Mouse (Mus musculus) heart, adult 2 months (tissue): Measurements from ENCODE around the gene Snrnp35. TPM values are rescaled to one million over a fixed set of nuclear protein-coding genes. Genes with fewer than 3 reads are reported as not detected.

Experiments
- DNase-seq, 2 experiments: peaks; one replicate each; pipeline ENCODE4 v3.0.0; 2021
- H3K27ac ChIP-seq: fragments of 200-600 bp; 2 replicates; pipeline ENCODE4 v1.8.1; 2022
- H3K27me3 ChIP-seq: fragments of 200-500 bp; 2 replicates; pipeline ENCODE4 v1.6.1; 2012; ENCODE audit warnings: mild to moderate bottlenecking, low read length, inconsistent platforms, mixed read lengths; ENCODE audit not compliant: control insufficient read depth, insufficient read depth
- H3K36me3 ChIP-seq: fragments of 200-500 bp; 2 replicates; pipeline ENCODE4 v1.6.1; 2012; ENCODE audit warnings: low read length, inconsistent platforms; ENCODE audit not compliant: control insufficient read depth, insufficient read depth
- H3K4me1 ChIP-seq: fragments of 200-500 bp; 2 replicates; pipeline ENCODE4 v1.6.1; 2011; ENCODE audit warnings: low read length; ENCODE audit not compliant: control insufficient read depth, insufficient read depth
- H3K4me3 ChIP-seq: fragments of 200-600 bp; 2 replicates; pipeline ENCODE4 v1.8.1; 2022
- H3K79me2 ChIP-seq: fragments of 200-500 bp; replicated peaks from 2 replicates; pipeline ENCODE4 v1.6.1; 2012; ENCODE audit warnings: mild to moderate bottlenecking, inconsistent platforms, low read length, moderate library complexity, mixed read lengths; ENCODE audit not compliant: control insufficient read depth, insufficient read depth
- H3K9ac ChIP-seq: fragments of 200-500 bp; 2 replicates; pipeline ENCODE4 v1.6.1; 2012; ENCODE audit warnings: low read depth, mild to moderate bottlenecking, control low read depth, inconsistent platforms, low read length, mixed read lengths
- CTCF ChIP-seq: fragments of 200-600 bp; IDR thresholded peaks from 2 replicates; pipeline ENCODE4 v1.8.1; 2022; ENCODE audit warnings: antibody characterized with exemption, mild to moderate bottlenecking, moderate library complexity
- EP300 ChIP-seq: fragments of 200-500 bp; IDR thresholded peaks from 2 replicates; pipeline ENCODE4 v1.6.1; 2011; ENCODE audit warnings: low read depth, low read length, control low read depth; ENCODE audit not compliant: insufficient read depth
- POLR2A ChIP-seq: fragments of 200-500 bp; IDR thresholded peaks from 2 replicates; pipeline ENCODE4 v1.6.1; 2011; ENCODE audit warnings: mild to moderate bottlenecking, low read depth, low read length, control low read depth; ENCODE audit not compliant: insufficient read depth
- WGBS: fragments of 180-500 bp; shearing (Covaris S2); methylation state at CpG from one replicate; pipeline ENCODE4 v1.1.7; 2018; 5-methylcytosine and 5-hydroxymethylcytosine counted together
- intact Hi-C: fragments of 180-260 bp; cut with DNase I; formaldehyde crosslinking; loops from one replicate; pipeline ENCODE4 v1.15.1; 2025
- polyA plus RNA-seq: library from polyadenylated mRNA; depleted of rRNA; stranded (reverse); fragments of >200 nt; gene quantifications from 2 replicates; pipeline ENCODE4 v1.2.3, GENCODE M21; 2012
- total RNA-seq, 2 experiments: library from RNA; stranded (reverse); gene quantifications; 2 replicates each; pipeline ENCODE4 v1.2.3; 2021

Gene Snrnp35
- total and polyA plus RNA-seq, 3 experiments = 2.4 to 14.5 (median 10.5) TPM

DNA sequence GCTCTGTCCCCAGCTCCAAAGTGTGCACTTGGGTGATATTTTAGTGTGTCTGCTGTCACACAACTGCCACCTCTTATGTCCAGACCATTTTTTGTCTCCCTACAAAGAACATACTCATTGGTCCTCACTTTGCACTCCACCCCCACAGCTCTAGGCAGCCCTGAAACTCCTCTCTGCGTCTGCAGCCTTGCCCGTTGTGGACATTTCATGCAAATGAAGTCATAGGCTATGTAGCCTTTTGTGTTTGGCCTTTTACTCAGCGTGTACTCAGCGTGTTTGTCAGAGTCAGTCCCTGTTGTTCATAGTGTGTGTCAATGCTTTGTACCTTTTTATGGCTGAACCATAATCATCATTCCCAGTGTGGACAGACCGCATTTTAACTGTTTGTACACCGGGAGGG lies 33.4 kb upstream of the Snrnp35 start:
- H3K79me2 ChIP-seq = no peaks in the 10 kb centered on the region; the same call in 1 of the 2 replicates
- H3K27me3 ChIP-seq = no peaks in the 10 kb centered on the region
- peak overlapping the region; percentile 85 for H3K27ac ChIP-seq
- no peak for TF ChIP-seq POLR2A
- TF ChIP-seq EP300 = no peak
- no peak for TF ChIP-seq CTCF
- H3K9ac ChIP-seq = peak overlapping the region; percentile 23; the same call in 1 of the 2 replicates
- intact Hi-C loops = no loop called here
- WGBS = 45% methylated on average over 6 of the region's 6 CpGs
- H3K4me1 ChIP-seq = peaks cover 12% of the 10 kb centered on the region
- no peak for DNase-seq
- peaks cover 3% of the 10 kb centered on the region for H3K36me3 ChIP-seq
- no peak overlapping the region; the same call in 1 of the 2 replicates for H3K4me3 ChIP-seq

DNA sequence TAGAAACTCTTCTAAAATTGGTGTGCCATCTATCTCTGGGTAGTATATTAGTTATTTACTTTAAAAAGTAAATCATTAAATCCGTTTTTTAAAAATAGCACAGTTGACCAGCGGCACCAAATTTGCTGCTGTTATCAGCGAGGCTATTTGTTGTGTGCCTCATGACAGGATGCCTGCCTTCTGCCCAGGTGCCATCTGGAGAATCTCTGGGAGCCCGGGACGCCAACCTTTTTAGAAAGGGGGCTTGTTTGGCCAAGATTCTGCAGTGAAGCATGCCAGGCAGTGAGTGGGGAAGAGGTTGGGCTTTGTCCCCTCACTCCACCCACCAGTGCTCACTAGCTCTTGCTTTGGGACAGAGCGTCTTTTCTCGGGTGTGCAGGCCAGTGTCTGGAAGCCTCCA lies 32.9 kb upstream of the Snrnp35 start:
- TF ChIP-seq POLR2A = peak; percentile 47; the same call in 1 of the 2 replicates
- TF ChIP-seq CTCF = no peak
- peak; percentile 60 for TF ChIP-seq EP300
- Histone ChIP-seq H3K27ac (peak overlapping the region; percentile 85), H3K4me3 (peak overlapping the region; percentile 23), H3K27me3 (no peaks in the 10 kb centered on the region), H3K4me1 (peaks cover 8% of the 10 kb centered on the region), H3K79me2 (no peaks in the 10 kb centered on the region; the same call in 1 of the 2 replicates), H3K36me3 (peaks cover 5% of the 10 kb centered on the region), H3K9ac (peak overlapping the region; percentile 41)
- 51% methylated on average over 7 of the region's 7 CpGs for WGBS
- DNase-seq = peak; percentile 49 to 62
- intact Hi-C loops = no loop called here

GRCm38 (mm10) chr5:124450641-124451340 lies 32.1 kb upstream of the Snrnp35 start:
- peak overlapping the region; percentile 38 for H3K4me3 ChIP-seq
- TF ChIP-seq EP300 (no peak; the same call in 1 of the 2 replicates), POLR2A (0 out of 2 replicates have a peak, but pooled peaks have one; percentile 5)
- H3K27ac ChIP-seq = peak overlapping the region; percentile 85
- no peak for DNase-seq
- intact Hi-C loops = no loop called here
- no peaks in the 10 kb centered on the region for H3K27me3 ChIP-seq
- H3K9ac ChIP-seq = peak overlapping the region; percentile 41
- H3K36me3 ChIP-seq = peaks cover 5% of the 10 kb centered on the region
- 50% methylated on average over 16 of the region's 16 CpGs for WGBS
- H3K4me1 ChIP-seq = peaks cover 8% of the 10 kb centered on the region
- no peaks in the 10 kb centered on the region; the same call in 1 of the 2 replicates for H3K79me2 ChIP-seq

DNA sequence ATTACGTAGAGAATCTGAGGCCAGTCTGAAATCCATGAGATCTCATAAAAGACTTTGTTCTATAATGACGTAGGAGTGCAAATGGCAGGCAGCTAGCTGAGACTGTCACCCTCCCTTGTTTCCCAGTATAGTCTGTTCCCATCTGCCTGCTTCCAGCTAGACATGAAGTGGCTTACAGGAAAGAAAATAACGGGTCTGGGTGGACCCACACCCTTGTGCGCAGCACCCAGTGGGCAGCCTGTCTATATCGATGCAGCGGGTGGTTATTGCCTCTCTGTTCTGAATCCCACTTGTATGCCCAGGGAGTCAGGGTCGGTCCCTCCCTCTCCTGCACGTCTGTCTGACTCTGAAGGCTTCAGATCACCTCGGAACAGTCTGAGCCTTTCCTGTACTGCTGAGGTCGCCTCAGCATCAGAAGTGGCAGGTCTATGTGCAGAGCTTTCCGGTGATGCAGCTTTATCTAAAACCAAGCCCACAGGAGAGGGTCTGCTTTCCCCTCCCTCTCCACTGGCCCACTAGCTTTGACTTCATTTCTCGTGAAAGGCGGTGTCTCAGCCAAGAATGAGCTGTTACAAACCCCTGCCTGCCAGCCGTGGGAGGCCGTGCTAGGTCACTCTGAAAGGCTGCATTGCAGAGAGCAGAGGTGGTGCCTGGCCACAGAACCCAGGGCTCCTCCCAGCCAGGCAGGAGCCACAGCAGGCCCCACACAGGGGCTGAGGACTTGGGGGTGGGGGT lies 30.3 kb upstream of the Snrnp35 start:
- Histone ChIP-seq H3K27me3 (no peaks in the 10 kb centered on the region), H3K4me1 (peaks cover 8% of the 10 kb centered on the region), H3K9ac (peak overlapping the region; percentile 7), H3K4me3 (peak overlapping the region; percentile 8), H3K36me3 (peaks cover 5% of the 10 kb centered on the region), H3K27ac (peak overlapping the region; percentile 85), H3K79me2 (no peaks in the 10 kb centered on the region; the same call in 1 of the 2 replicates)
- 49% methylated on average over 15 of the region's 15 CpGs for WGBS
- intact Hi-C loops = no loop called here
- DNase-seq = peak; percentile 38 to 51
- TF ChIP-seq EP300 (no peak), CTCF (no peak), POLR2A (0 out of 2 replicates have a peak, but pooled peaks have one; percentile 5)

DNA sequence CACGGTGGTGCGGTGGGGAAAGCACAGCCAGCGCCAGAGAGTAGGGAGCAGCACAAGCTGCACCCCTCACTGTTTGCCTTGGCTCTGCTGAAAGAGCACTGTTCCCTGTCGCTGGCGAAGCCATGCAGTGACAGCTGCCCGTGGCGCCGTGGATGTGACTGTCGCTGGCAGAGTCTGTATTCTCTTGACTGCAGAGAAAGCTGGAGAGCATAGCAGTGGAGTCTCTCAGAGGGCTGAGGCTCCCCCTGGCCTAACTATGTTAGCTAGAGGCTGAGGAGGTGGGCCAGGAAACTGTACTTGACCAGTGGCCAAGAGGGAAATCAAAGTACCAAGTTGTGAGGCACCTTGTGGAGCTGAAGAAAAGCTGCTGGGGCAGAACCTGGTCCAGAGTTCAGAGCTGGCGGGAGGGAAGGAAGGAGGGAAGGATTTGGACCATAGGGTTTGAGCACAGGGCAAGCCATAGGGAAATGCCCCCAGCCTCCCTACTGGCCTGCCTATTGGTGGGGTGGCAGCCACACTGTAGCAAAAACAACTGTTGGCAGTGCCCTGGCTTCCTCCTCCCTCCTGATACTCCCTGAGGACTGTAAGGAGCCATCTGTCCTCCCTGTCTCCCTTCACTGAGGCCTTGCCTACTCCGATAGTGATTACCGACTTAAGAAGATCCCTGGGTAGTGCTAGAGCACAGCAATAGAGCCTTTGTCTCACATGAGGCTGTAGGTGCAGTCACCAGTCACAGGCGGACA lies 29.4 kb upstream of the Snrnp35 start:
- intact Hi-C loops = no loop called here
- peak overlapping the region; percentile 8; the same call in 1 of the 2 replicates for H3K4me3 ChIP-seq
- no peaks in the 10 kb centered on the region for H3K27me3 ChIP-seq
- whole genome bisulfite sequencing = 42% methylated on average over 13 of the region's 13 CpGs
- H3K27ac ChIP-seq = peak overlapping the region; percentile 85
- no peak for TF ChIP-seq CTCF
- TF ChIP-seq POLR2A = 0 out of 2 replicates have a peak, but pooled peaks have one; percentile 11
- no peaks in the 10 kb centered on the region; the same call in 1 of the 2 replicates for H3K79me2 ChIP-seq
- H3K9ac ChIP-seq = peak overlapping the region; percentile 14
- DNase-seq = no peak
- peaks cover 2% of the 10 kb centered on the region for H3K36me3 ChIP-seq
- peaks cover 6% of the 10 kb centered on the region for H3K4me1 ChIP-seq
